In genomic region chr13:44939326-44940035, GRCm38 (mm10) we compare ENCODE assay signal across 10 mouse cellular contexts.
DNase-seq lines count a peak whose midpoint lies in the region; ATAC-seq lines count a peak whose summit lies in the region.
"Had no signal": no experiment of that assay in that cellular context is flagged by ENCODE, and none has a peak within 500 bp of the region (broad histone marks: within the 10 kb centered on the region; RNA-seq: fewer than 3 reads in every experiment).

No protein-coding gene starts in this region.

- 0 out of 2 replicates have a peak, but pooled peaks have one; percentile 1 for ATAC-seq in granulocyte monocyte progenitor cell, adult 5-6 weeks (replicated peaks; ENCODE audit: poor library complexity, severe bottlenecking)
- no peak for ATAC-seq in erythroid progenitor cell, adult 5-6 weeks (replicated peaks; ENCODE audit: low FRiP score, poor library complexity, severe bottlenecking)
- ATAC-seq: hindbrain, postnatal 0 days had no signal

- peak; percentile 93 for DNase-seq in heart, adult 11 months
- DNase-seq in heart, postnatal 25 days (ENCODE audit: low spot score) = no peak
- DNase-seq in retina, postnatal 1 day = peak; percentile 31
- DNase-seq in retina, embryonic 14.5 days (ENCODE audit: low spot score) = no peak
- DNase-seq in left cerebral cortex, adult 18-20 months (ENCODE audit: low spot score in 2 of 2) = no peak
- DNase-seq in adrenal gland, adult 2 months = no peak
- DNase-seq: gastrocnemius, postnatal 25 days had no signal

- intact Hi-C loops in heart, postnatal 25 days (cut with DNase I) = no loop called here

Comparison
In these comparisons a context has a peak if more than half of its experiments do, and no peak if none do; other contexts are left out.
1. DNase-seq: peak in heart, adult 11 months (single experiment) and retina, postnatal 1 day (single experiment); none in heart, postnatal 25 days (single experiment), retina, embryonic 14.5 days (single experiment), left cerebral cortex, adult 18-20 months (0 of 2) and adrenal gland, adult 2 months (single experiment).